Mouse (Mus musculus) kidney, embryonic 15.5 days (tissue): Measurements from ENCODE around the gene Ywhae. TPM values are rescaled to one million over a fixed set of nuclear protein-coding genes. Genes with fewer than 3 reads are reported as not detected.

ENCODE experiments used
- ATAC-seq: fragments of 200-750 bp; cut with Nextera tagmentation; replicated peaks from 2 replicates; pipeline ENCODE4 v1.8.0; 2017; ENCODE audit warnings: moderate TSS enrichment; ENCODE audit not compliant: low FRiP score
- H3K27ac ChIP-seq: fragments of 300-500 bp; sonication (generic); 2 replicates; pipeline ENCODE4 v1.5.1; 2015; ENCODE audit warnings: mild to moderate bottlenecking, inconsistent platforms
- H3K27me3 ChIP-seq: fragments of 300-500 bp; sonication (generic); 2 replicates; pipeline ENCODE4 v1.6.1; 2015; ENCODE audit warnings: inconsistent platforms
- H3K36me3 ChIP-seq: fragments of 300-500 bp; sonication (generic); 2 replicates; pipeline ENCODE4 v1.6.1; 2015; ENCODE audit warnings: inconsistent platforms
- H3K4me1 ChIP-seq: fragments of 300-500 bp; sonication (generic); 2 replicates; pipeline ENCODE4 v1.6.1; 2015; ENCODE audit warnings: inconsistent platforms
- H3K4me2 ChIP-seq: fragments of 300-500 bp; sonication (generic); 2 replicates; pipeline ENCODE4 v1.6.1; 2015; ENCODE audit warnings: moderate library complexity, mild to moderate bottlenecking, inconsistent platforms
- H3K4me3 ChIP-seq: fragments of 300-500 bp; sonication (generic); replicated peaks from 2 replicates; pipeline ENCODE4 v1.5.1; 2015; ENCODE audit warnings: mild to moderate bottlenecking, inconsistent platforms
- H3K9ac ChIP-seq: fragments of 300-500 bp; sonication (generic); 2 replicates; pipeline ENCODE4 v1.6.1; 2015; ENCODE audit warnings: mild to moderate bottlenecking, inconsistent platforms
- H3K9me3 ChIP-seq: fragments of 300-500 bp; sonication (generic); replicated peaks from 2 replicates; pipeline ENCODE4 v1.6.1; 2016; ENCODE audit warnings: inconsistent platforms
- WGBS: fragments of 180-500 bp; shearing (Covaris S2); methylation state at CpG from one replicate; pipeline ENCODE4 v1.1.7; 2015; ENCODE audit warnings: mixed read lengths; 5-methylcytosine and 5-hydroxymethylcytosine counted together
- polyA plus RNA-seq: library from polyadenylated mRNA; unstranded; fragments of >200 nt; fragmentation: Nextera tagmentation; extraction: Ambion mirVana; gene quantifications from 2 replicates; pipeline ENCODE4 v1.2.1, GENCODE M21; 2015

Ywhae gene
- polyA plus RNA-seq, 1 experiment from 2014 or later: 963 TPM

- Histone ChIP-seq H3K27me3 (no peaks in the 10 kb centered on the region), H3K9me3 (no peaks in the 10 kb centered on the region), H3K4me3 (no peak overlapping the region), H3K27ac (peak overlapping the region; percentile 75), H3K9ac (no peak overlapping the region), H3K36me3 (peaks cover 45% of the 10 kb centered on the region), H3K4me2 (peak overlapping the region; percentile 53), H3K4me1 (peaks cover 17% of the 10 kb centered on the region)
- ATAC-seq: no peak
- WGBS: 42% methylated on average over 6 of the region's 6 CpGs
These were observed 35.7 kb downstream of the Ywhae start for GRCm38 (mm10) chr11:75768091-75768989.

- H3K4me1 ChIP-seq: peaks cover 17% of the 10 kb centered on the region
- H3K9ac ChIP-seq: no peak overlapping the region
- no peaks in the 10 kb centered on the region for H3K27me3 ChIP-seq
- H3K9me3 ChIP-seq: no peaks in the 10 kb centered on the region
- peak; percentile 91 for ATAC-seq
- WGBS: under 1% methylated on average over 23 of the region's 23 CpGs
- H3K27ac ChIP-seq: peak overlapping the region; percentile 75
- 0 out of 2 replicates have a peak overlapping the region, but pooled peaks have one; percentile 5 for H3K4me3 ChIP-seq
- peak overlapping the region; percentile 53 for H3K4me2 ChIP-seq
- H3K36me3 ChIP-seq: peaks cover 37% of the 10 kb centered on the region
These were observed 36.5 kb downstream of the Ywhae start for GRCm38 (mm10) chr11:75769206-75769605.

DNA sequence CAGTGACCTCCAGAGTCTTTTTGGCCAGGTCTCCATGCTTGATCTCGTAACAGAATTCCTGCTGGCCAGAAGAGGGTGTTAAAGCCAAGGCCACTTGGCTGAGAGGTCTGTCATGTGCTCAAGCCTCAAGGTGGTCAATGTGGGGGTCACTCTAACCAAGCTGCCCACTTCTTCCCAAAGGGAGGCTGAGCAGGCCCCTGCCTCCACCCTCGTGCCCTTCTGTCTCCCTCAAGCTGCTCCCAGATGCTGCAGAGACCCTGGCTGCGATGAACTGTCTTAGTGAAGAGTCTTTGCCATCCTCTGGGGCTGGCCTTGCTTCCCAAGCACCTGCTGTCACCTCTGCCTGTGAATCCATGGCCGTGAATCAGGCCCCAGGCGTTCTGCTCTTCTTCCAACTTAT lies 39.9 kb downstream of the Ywhae start:
- Histone ChIP-seq H3K4me3 (no peak overlapping the region), H3K36me3 (peaks cover 7% of the 10 kb centered on the region), H3K9me3 (no peaks in the 10 kb centered on the region), H3K27me3 (no peaks in the 10 kb centered on the region), H3K9ac (no peak overlapping the region), H3K4me2 (no peak overlapping the region), H3K27ac (no peak overlapping the region), H3K4me1 (peaks cover 17% of the 10 kb centered on the region)
- ATAC-seq: no peak
- 81% methylated on average over 5 of the region's 5 CpGs for WGBS

DNA sequence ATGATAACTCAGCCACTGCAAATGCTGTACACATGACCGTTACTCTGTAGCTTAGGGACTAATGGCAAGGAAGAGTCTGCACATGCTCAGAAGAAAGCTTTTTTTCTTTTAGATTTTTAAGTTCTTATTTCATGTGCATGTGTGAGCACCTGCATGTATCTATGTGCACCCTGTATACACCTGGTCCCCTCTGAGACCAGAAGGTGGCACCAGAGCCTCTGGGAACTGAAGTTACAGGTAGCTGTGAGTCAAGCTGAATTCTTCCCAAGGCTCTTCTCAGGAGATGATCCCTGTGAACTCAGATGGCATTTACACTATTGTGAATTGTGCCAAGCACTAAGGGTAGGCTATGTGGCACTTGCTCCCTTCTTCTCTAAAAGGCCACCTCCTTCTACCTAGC lies 43.2 kb downstream of the Ywhae start:
- 92% methylated on average over 1 of the region's 1 CpGs for WGBS
- Histone ChIP-seq H3K4me2 (no peak overlapping the region), H3K27ac (no peak overlapping the region), H3K4me1 (no peaks in the 10 kb centered on the region), H3K9me3 (no peaks in the 10 kb centered on the region), H3K36me3 (peaks cover 9% of the 10 kb centered on the region; the same call in 1 of the 2 replicates), H3K27me3 (no peaks in the 10 kb centered on the region), H3K4me3 (no peak overlapping the region), H3K9ac (no peak overlapping the region)
- ATAC-seq: no peak

- no peak overlapping the region for H3K4me2 ChIP-seq
- peak; percentile 76 for ATAC-seq
- no peaks in the 10 kb centered on the region; the same call in 1 of the 2 replicates for H3K27me3 ChIP-seq
- 0 out of 2 replicates have a peak, but pooled peaks cover 4% of the 10 kb centered on the region for H3K4me1 ChIP-seq
- no peak overlapping the region for H3K9ac ChIP-seq
- H3K4me3 ChIP-seq: no peak overlapping the region
- no peaks in the 10 kb centered on the region for H3K9me3 ChIP-seq
- no peak overlapping the region for H3K27ac ChIP-seq
- WGBS: 15% methylated on average over 6 of the region's 6 CpGs
- H3K36me3 ChIP-seq: peaks cover 4% of the 10 kb centered on the region; the same call in 1 of the 2 replicates
These were observed 49.2 kb downstream of the Ywhae start for GRCm38 (mm10) chr11:75781919-75782318.

DNA sequence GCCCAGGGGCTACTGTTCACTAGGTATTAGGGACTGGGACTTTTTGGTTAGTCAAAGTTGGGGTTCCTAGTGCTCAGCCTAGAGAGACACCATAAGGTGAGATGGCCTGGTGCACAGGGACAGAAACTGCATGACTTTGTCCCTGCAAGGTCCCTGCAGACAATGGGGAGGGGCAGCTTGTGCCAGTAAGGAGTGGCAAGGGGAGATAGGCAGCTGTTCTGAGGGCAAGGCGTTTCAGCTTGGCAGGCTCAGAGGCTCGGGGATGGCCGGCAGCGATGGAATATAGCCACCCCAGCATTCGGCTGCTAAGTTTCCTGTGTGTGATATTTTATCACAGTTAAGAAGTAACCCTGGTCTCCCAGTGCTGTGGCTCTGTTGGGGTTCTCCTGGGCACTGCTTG lies 51.1 kb downstream of the Ywhae start:
- peaks cover 4% of the 10 kb centered on the region; the same call in 1 of the 2 replicates for H3K36me3 ChIP-seq
- ATAC-seq: no peak
- no peak overlapping the region for H3K27ac ChIP-seq
- no peaks in the 10 kb centered on the region for H3K9me3 ChIP-seq
- H3K27me3 ChIP-seq: no peaks in the 10 kb centered on the region; the same call in 1 of the 2 replicates
- WGBS: 79% methylated on average over 5 of the region's 5 CpGs
- no peak overlapping the region for H3K9ac ChIP-seq
- no peak overlapping the region for H3K4me2 ChIP-seq
- H3K4me1 ChIP-seq: 0 out of 2 replicates have a peak, but pooled peaks cover 4% of the 10 kb centered on the region
- H3K4me3 ChIP-seq: no peak overlapping the region

GRCm38 (mm10) chr11:75785897-75786296 lies 53.2 kb downstream of the Ywhae start:
- ATAC-seq: no peak
- H3K36me3 ChIP-seq: no peaks in the 10 kb centered on the region
- 70% methylated on average over 8 of the region's 8 CpGs for WGBS
- H3K4me2 ChIP-seq: no peak overlapping the region
- H3K27me3 ChIP-seq: no peaks in the 10 kb centered on the region; the same call in 1 of the 2 replicates
- no peaks in the 10 kb centered on the region for H3K9me3 ChIP-seq
- H3K27ac ChIP-seq: no peak overlapping the region
- H3K9ac ChIP-seq: no peak overlapping the region
- H3K4me1 ChIP-seq: 0 out of 2 replicates have a peak, but pooled peaks cover 4% of the 10 kb centered on the region
- no peak overlapping the region for H3K4me3 ChIP-seq

DNA sequence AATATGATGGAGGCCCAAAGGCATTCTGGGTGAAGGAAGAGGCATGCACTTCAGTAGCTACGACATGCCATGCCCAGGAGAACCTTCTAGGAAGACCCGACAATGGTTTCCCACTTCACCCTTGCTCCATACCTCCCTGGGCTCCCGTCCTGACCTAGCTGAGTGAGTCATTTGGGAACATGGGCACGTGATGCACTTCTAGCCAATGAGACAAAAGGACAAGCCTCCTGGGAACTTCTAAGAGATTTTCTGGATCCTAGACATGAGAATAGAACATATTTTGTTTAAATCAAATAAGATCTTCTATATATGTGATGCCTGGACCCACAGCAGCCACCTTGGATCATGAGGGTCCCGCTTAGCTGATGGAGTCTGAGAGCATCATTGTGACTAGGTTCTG lies 59.9 kb downstream of the Ywhae start:
- Histone ChIP-seq H3K4me1 (peaks cover 17% of the 10 kb centered on the region), H3K9me3 (no peaks in the 10 kb centered on the region), H3K27ac (no peak overlapping the region), H3K27me3 (peaks cover 47% of the 10 kb centered on the region), H3K9ac (no peak overlapping the region), H3K36me3 (no peaks in the 10 kb centered on the region), H3K4me3 (no peak overlapping the region), H3K4me2 (no peak overlapping the region)
- 72% methylated on average over 5 of the region's 5 CpGs for WGBS
- ATAC-seq: no peak

DNA sequence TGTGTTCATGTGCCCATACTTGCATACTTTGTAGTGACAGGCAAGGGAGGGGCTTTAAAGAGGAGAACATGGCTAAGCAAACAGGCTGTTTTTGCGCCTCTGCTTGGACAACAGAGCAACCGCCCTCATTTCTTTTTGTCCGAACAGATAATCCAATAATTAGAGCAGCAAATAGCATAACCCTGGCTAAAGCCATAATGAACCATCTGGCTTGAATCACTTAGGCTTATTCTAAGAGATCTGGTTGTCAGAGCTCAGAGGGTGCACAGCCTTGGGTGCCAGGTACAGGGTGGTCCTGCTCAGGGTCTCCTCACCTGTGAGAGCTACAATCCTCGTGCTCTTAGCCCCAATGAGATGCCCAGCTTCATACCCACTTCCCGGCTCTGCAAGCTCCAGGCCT lies 60.7 kb downstream of the Ywhae start:
- Histone ChIP-seq H3K9me3 (no peaks in the 10 kb centered on the region), H3K27ac (no peak overlapping the region), H3K4me1 (peaks cover 17% of the 10 kb centered on the region), H3K4me2 (no peak overlapping the region), H3K9ac (no peak overlapping the region), H3K27me3 (peaks cover 47% of the 10 kb centered on the region), H3K4me3 (no peak overlapping the region), H3K36me3 (no peaks in the 10 kb centered on the region)
- no peak for ATAC-seq
- 84% methylated on average over 5 of the region's 5 CpGs for WGBS

DNA sequence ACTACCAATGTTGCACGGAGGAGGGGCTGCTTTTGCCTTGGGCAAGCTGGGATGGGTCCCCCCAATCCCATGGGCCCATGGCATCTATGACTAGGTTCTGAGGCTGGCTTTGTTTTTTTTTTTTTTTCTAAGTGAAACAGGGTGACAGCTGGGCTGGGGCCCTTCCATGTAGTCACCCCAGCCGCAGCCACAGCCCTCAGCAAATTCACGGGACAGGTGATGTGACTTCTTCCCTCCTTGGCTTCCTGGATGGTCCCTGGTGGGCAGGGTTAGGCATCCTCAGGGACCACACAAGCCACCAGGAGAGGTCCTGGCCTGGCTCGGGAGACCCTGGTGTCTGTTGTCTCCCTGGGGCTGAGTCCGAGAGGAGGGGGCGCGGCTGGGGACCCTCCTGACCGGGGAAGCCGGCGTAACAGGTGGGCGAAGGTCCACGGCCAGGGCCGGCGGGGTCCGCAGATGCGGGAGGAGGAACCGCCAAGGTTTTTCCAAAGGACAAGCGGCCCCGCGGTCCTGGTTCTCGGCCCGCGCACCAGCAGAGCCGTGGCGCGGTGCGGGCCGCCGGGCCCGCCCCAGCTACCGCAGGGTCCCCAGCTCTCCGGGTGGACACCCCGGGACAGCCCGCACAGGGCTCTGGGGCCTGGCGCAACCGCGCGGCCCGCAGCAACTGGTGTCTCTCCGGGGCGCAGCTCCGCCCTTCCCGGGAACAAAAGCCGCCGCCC lies 62.1 kb downstream of the Ywhae start:
- H3K27ac ChIP-seq: no peak overlapping the region
- no peaks in the 10 kb centered on the region for H3K9me3 ChIP-seq
- peak; percentile 30; the same call in 1 of the 2 replicates for ATAC-seq
- H3K27me3 ChIP-seq: peaks cover 47% of the 10 kb centered on the region
- peak overlapping the region; percentile 65 for H3K9ac ChIP-seq
- H3K36me3 ChIP-seq: no peaks in the 10 kb centered on the region
- peak overlapping the region; percentile 74 for H3K4me2 ChIP-seq
- H3K4me1 ChIP-seq: peaks cover 17% of the 10 kb centered on the region
- peak overlapping the region; percentile 58 for H3K4me3 ChIP-seq
- 5% methylated on average over 43 of the region's 45 CpGs for WGBS

DNA sequence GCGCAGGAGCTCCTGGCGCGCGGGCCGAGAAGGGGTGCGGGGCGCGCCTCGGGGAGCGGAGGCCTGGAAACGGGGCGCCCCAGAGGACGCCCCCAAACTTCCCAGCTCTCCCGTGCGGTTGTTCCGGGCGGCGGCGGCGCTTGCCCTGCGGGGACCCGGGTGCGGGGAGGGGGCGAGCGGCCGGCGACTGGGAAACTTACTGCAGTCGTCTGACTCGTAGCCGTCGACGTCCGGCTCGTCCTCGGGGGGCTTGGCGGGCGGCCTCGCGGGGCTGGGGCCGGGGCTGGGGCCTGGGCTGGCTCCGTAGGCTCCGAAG lies 62.6 kb downstream of the Ywhae start:
- Histone ChIP-seq H3K4me2 (peak overlapping the region; percentile 74), H3K4me1 (peaks cover 17% of the 10 kb centered on the region), H3K27me3 (peaks cover 47% of the 10 kb centered on the region), H3K4me3 (peak overlapping the region; percentile 58), H3K9me3 (no peaks in the 10 kb centered on the region), H3K9ac (peak overlapping the region; percentile 65), H3K27ac (no peak overlapping the region), H3K36me3 (no peaks in the 10 kb centered on the region)
- WGBS: 2% methylated on average over 41 of the region's 42 CpGs
- peak; percentile 31; the same call in 1 of the 2 replicates for ATAC-seq

DNA sequence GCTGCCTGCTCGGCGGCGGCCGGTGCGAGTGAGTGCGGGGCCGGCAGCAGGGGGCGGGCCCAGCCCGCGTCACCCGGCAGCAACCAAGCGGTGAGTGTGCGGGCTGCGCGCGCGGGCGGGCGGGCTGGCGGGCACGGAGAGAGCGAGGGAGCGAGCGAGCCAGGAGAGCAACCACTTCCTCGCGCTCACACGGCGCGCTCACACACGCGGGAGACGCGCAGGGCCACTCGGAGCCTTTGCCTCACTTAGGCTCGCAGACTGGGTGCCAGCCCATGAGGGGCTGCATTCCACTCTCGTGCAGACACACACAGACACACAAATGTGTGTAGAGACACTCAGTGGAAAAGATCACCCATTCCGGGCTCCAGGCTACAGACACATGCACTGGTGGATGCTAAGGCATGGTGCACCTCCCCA lies 63.4 kb downstream of the Ywhae start, which contains the start of gene Doc2b:
Gene Doc2b (minus strand): TSS at position 21 of the 417 bp plus-strand sequence.
- ATAC-seq: peak; percentile 63; the same call in 1 of the 2 replicates
- H3K4me2 ChIP-seq: peak within 1 kb of the TSS; percentile 74
- H3K27me3 ChIP-seq: peaks cover 47% of the 10 kb centered on the region
- H3K4me3 ChIP-seq: peak within 1 kb of the TSS; percentile 58
- H3K9ac ChIP-seq: peak within 1 kb of the TSS; percentile 65
- peaks cover 17% of the 10 kb centered on the region for H3K4me1 ChIP-seq
- WGBS: 3% methylated on average over 36 of the region's 37 CpGs
- no peaks in the 10 kb centered on the region for H3K9me3 ChIP-seq
- no peak within 1 kb of the TSS for H3K27ac ChIP-seq
- H3K36me3 ChIP-seq: no peaks in the 10 kb centered on the region
